Mouse (Mus musculus) thymus, adult 2 months (tissue): ENCODE data around the gene Dpf1. TPM values are rescaled to one million over a fixed set of nuclear protein-coding genes. Genes with fewer than 3 reads are reported as not detected.

Experiments used
- DNase-seq: peaks from one replicate; pipeline ENCODE4 v3.0.0; 2021
- H3K27ac ChIP-seq: fragments of 200-500 bp; 2 replicates; pipeline ENCODE4 v1.5.1; 2012; ENCODE audit warnings: low read length, control low read depth; ENCODE audit not compliant: control insufficient read depth, insufficient read depth
- H3K27me3 ChIP-seq: fragments of 200-500 bp; 2 replicates; pipeline ENCODE4 v1.6.1; 2012; ENCODE audit warnings: mild to moderate bottlenecking, low read length, moderate library complexity, mixed read lengths; ENCODE audit not compliant: control insufficient read depth, insufficient read depth
- H3K36me3 ChIP-seq: fragments of 200-500 bp; 2 replicates; pipeline ENCODE4 v1.6.1; 2012; ENCODE audit warnings: mild to moderate bottlenecking, low read length, moderate library complexity; ENCODE audit not compliant: control insufficient read depth, insufficient read depth
- H3K4me1 ChIP-seq: fragments of 200-500 bp; replicated peaks from 2 replicates; pipeline ENCODE4 v1.6.1; 2012; ENCODE audit warnings: low read length; ENCODE audit not compliant: control insufficient read depth, insufficient read depth
- H3K4me3 ChIP-seq: fragments of 200-500 bp; 2 replicates; pipeline ENCODE4 v1.5.1; 2012; ENCODE audit warnings: mild to moderate bottlenecking, low read length, control low read depth, moderate library complexity; ENCODE audit not compliant: control insufficient read depth, insufficient read depth
- CTCF ChIP-seq: fragments of 200-500 bp; IDR thresholded peaks from 2 replicates; pipeline ENCODE4 v1.5.1; 2012; ENCODE audit warnings: mild to moderate bottlenecking, control low read depth, low read length, moderate library complexity, borderline replicate concordance; ENCODE audit not compliant: control insufficient read depth, poor library complexity, insufficient read depth; ENCODE audit errors: extremely low read depth
- POLR2A ChIP-seq: fragments of 200-500 bp; IDR thresholded peaks from 2 replicates; pipeline ENCODE4 v1.6.1; 2012; ENCODE audit warnings: mild to moderate bottlenecking, low read length, control low read depth, moderate library complexity; ENCODE audit not compliant: control insufficient read depth, poor library complexity, insufficient read depth; ENCODE audit errors: extremely low read depth
- WGBS: fragments of 180-500 bp; shearing (Covaris S2); methylation state at CpG from one replicate; pipeline ENCODE4 v1.1.7; 2018; 5-methylcytosine and 5-hydroxymethylcytosine counted together
- polyA plus RNA-seq: library from polyadenylated mRNA; depleted of rRNA; stranded (reverse); fragments of >200 nt; gene quantifications from 2 replicates; pipeline ENCODE4 v1.2.3, GENCODE M21; 2012

Dpf1 gene
- polyA plus RNA-seq, 1 experiment = 1.8 TPM

DNA sequence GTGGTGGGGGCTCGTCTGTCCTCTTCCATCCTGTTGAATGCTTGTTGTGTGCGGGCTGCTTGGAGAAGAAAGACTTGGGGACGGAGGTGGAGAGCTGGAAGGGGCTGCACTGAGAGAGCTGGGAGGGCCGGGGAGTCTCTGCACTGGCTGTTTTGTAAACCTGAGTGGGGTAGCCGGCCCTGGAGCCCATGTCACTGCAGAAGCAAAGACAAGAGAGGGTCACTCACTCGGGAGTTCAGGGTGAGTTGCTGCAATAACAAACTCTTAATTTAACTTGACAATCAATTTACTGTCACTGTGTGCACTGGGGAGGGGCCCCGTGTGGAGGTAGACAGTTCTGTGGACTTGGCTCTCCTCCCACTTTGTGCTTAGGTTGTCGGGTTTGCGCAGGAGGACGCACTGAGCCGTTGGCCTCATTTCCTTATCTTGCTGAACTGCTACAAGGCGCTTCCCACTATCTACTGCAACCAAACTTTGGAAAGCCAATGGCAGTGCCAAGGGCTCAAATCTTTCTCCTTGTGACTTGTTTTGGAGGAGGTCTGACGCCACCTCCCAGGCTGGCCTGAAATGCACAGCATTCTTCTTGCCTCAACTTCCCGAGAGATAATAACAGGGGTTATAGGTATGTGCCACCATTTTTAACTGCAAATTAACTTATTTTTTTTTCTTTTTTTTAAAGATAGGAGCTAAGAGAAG, 35.4 kb downstream of the Dpf1 start:
- 89% methylated on average over 14 of the region's 14 CpGs for WGBS
- no peaks in the 10 kb centered on the region for H3K27me3 ChIP-seq
- no peak for DNase-seq
- no peaks in the 10 kb centered on the region for H3K36me3 ChIP-seq
- TF ChIP-seq POLR2A = no peak
- TF ChIP-seq CTCF = no peak
- H3K27ac ChIP-seq = no peak overlapping the region
- no peak overlapping the region for H3K4me3 ChIP-seq
- no peaks in the 10 kb centered on the region for H3K4me1 ChIP-seq

DNA sequence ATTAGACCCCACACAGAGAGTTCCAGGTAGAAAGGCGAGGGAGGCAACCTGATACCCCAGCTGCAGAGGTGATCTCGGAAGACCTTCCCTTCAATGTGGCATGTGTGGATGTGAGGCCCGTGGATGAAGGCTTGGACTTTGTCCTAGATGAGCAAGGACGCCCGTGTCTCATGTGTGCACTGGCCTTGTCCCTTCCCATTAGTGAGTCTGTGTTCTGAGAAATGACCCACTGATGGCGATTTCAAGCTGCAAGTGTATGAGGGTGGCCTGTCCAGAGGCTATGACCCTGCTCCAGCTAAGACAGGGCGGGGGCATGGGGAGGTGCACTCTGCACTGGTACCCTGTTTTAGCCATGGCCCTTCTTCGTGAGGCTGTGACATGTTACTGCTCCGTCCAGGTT, 36.5 kb downstream of the Dpf1 start:
- 98% methylated on average over 9 of the region's 9 CpGs for WGBS

DNA sequence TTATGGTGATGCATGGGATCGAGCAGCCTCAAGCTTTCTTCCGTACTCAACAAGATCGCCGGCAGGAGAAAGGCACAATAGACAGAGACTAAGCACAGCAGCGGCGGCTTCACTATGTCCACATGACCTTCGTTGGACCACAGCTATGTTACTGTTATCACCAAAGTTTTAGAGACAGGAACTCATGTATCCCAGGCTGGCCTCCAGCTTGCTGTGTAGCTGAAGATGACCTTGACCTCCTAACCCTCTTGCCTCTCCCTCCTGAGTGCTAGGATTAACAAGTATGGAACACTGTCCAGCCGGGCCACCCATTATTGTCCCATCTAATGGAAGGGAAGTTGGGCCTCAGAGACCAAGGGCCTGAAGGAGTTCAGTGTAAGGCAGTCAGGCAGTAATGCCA, 37.1 kb downstream of the Dpf1 start:
- H3K27me3 ChIP-seq = no peaks in the 10 kb centered on the region
- TF ChIP-seq CTCF (no peak), POLR2A (no peak)
- DNase-seq = no peak
- H3K4me1 ChIP-seq = no peaks in the 10 kb centered on the region
- H3K4me3 ChIP-seq = no peak overlapping the region
- WGBS = 97% methylated on average over 8 of the region's 8 CpGs
- no peaks in the 10 kb centered on the region for H3K36me3 ChIP-seq
- H3K27ac ChIP-seq = no peak overlapping the region

More for the DNA sequence above, 36.5 kb downstream of the Dpf1 start:
- Histone ChIP-seq H3K36me3 (no peaks in the 10 kb centered on the region), H3K27ac (no peak overlapping the region), H3K4me1 (no peaks in the 10 kb centered on the region), H3K27me3 (no peaks in the 10 kb centered on the region), H3K4me3 (no peak overlapping the region)
- TF ChIP-seq CTCF = no peak
- TF ChIP-seq POLR2A = no peak
- DNase-seq = no peak

DNA sequence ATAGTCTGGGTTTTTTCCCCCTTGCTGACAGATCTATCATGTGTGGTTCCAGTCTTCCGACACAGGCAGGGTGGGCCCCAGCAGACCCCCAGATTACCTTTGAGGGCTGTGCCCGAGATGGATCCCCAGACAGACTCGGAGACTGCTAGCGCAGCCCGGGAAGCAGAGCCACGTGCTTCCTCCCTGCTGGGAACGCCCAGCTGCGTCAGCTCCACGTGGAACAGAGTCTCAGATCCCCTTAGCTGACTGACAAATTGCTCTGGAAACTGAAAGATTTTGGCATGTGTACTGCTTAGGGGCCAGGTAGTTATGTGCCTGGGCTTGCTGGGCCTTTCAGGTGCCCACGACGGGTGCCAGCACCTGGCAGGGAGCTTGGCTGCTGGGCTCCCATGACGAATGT, 38.0 kb downstream of the Dpf1 start:
- Histone ChIP-seq H3K36me3 (no peaks in the 10 kb centered on the region), H3K27me3 (no peaks in the 10 kb centered on the region), H3K27ac (no peak overlapping the region), H3K4me1 (no peaks in the 10 kb centered on the region), H3K4me3 (no peak overlapping the region)
- no peak for DNase-seq
- WGBS = 90% methylated on average over 12 of the region's 12 CpGs
- TF ChIP-seq CTCF (no peak), POLR2A (no peak)

DNA sequence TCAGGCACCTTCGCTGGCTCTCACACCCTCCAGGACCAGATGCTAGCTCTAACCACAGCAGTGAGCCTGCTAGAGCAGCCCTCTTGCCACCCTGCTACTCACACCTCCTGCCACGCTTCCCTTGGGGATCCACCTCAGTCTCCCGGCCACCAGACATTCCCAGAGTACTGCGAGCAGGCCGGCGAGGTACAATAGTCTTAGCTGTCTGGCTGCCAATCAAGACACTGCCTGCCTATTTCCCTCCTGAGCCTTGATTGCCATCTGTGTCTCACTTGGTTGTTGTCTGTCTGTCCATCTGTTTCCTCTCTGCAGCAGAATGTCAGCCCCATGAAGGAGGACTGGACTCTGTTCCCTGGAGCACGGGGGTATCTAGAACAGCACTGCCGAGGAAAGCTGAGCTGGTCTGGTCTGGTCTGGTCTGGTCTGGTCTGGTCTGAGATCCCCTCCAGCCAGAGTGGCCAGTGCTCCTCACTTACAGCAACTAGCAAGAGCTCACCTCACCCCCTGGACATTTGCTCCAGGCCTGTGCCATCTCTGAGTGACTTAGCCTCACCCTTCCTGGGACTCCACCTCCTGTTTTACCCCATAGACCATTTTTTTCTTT, 38.8 kb downstream of the Dpf1 start:
- Histone ChIP-seq H3K4me3 (no peak overlapping the region), H3K27ac (no peak overlapping the region), H3K27me3 (no peaks in the 10 kb centered on the region), H3K4me1 (no peaks in the 10 kb centered on the region), H3K36me3 (no peaks in the 10 kb centered on the region)
- 87% methylated on average over 8 of the region's 8 CpGs for WGBS
- TF ChIP-seq POLR2A (no peak), CTCF (no peak)
- no peak for DNase-seq

DNA sequence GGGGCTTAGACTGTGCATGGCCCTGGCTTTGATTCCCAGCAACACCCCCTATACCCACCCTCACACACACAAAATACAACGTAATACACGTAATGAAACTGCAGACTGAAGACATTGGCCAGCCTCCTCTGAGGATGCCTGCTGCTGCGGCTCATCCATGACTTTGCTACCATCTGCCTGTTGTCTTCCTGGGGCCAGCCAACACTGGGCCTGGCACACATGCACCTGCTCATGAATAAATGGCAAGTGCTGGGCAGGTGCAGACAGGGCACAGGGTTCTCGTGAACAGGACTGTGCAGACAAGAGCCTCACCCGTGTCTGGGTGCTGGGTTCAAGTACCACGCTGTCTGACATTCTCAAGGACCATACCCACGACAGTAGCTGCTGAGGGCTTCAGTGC, 40.0 kb downstream of the Dpf1 start:
- Histone ChIP-seq H3K27ac (no peak overlapping the region), H3K27me3 (no peaks in the 10 kb centered on the region), H3K36me3 (no peaks in the 10 kb centered on the region), H3K4me1 (no peaks in the 10 kb centered on the region), H3K4me3 (no peak overlapping the region)
- DNase-seq = no peak
- 98% methylated on average over 7 of the region's 7 CpGs for WGBS
- TF ChIP-seq CTCF (no peak), POLR2A (no peak)

DNA sequence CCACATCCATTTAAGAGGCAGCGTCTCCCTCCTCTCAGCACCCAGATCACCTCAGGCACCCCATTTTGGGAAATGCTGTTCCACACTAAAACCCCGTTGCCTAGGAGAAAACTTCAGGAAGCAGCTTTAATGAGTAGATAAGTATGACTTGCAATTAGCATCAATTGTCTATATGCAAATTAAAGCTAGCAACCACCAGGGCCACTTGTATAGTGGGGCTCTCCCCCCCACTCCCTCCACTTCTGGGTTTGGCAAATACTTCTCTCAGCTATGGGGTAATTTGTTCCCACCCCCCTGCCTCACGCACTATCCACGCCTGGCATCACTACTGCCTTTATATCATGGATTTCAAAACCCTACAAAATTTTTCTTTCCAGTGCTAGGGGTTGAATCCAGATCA, 41.8 kb downstream of the Dpf1 start:
- no peak for DNase-seq
- Histone ChIP-seq H3K4me3 (no peak overlapping the region), H3K4me1 (no peaks in the 10 kb centered on the region), H3K27ac (no peak overlapping the region), H3K36me3 (no peaks in the 10 kb centered on the region), H3K27me3 (no peaks in the 10 kb centered on the region)
- WGBS = 97% methylated on average over 4 of the region's 4 CpGs
- no peak for TF ChIP-seq CTCF
- no peak for TF ChIP-seq POLR2A
